Mouse (Mus musculus): ENCODE data around the gene CK137956.

The CK137956 gene

GRCm38 (mm10) chr4:127970901-127971868 lies at the start of gene CK137956:
CK137956 (minus strand) TSS chr4:127970951.
- DNase-seq (ENCODE audit: low spot score) = no peak

GRCm38 (mm10) chr4:128019465-128019864 lies 48.7 kb upstream of the CK137956 start:
- DNase-seq (ENCODE audit: low spot score) = no peak

GRCm38 (mm10) chr4:128004797-128005452 lies 34.2 kb upstream of the CK137956 start:
- no peak for DNase-seq (ENCODE audit: low spot score)

- DNase-seq (ENCODE audit: low spot score) = no peak
These were observed 31.9 kb upstream of the CK137956 start for GRCm38 (mm10) chr4:128002638-128003101.

DNA sequence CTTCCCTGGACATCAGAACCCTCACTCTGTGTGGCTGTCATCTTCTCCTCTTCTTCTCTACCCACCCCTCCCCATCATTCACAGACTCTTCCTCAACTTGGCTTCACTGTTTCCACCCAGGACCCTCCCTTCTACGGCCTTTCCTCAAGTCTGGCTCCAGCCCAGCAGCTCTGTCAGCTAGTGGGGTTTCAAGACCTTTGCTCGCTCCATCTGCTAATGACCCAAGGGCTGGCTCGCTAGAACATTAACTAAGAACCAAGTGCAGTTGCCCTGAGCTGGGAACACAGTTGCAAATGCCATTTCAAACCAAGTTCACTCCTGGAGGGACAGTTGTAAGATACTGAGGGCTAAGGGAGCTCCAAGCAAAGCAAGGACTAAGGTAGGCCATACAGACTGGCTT lies 28.5 kb upstream of the CK137956 start:
- DNase-seq (ENCODE audit: low spot score) = no peak

DNA sequence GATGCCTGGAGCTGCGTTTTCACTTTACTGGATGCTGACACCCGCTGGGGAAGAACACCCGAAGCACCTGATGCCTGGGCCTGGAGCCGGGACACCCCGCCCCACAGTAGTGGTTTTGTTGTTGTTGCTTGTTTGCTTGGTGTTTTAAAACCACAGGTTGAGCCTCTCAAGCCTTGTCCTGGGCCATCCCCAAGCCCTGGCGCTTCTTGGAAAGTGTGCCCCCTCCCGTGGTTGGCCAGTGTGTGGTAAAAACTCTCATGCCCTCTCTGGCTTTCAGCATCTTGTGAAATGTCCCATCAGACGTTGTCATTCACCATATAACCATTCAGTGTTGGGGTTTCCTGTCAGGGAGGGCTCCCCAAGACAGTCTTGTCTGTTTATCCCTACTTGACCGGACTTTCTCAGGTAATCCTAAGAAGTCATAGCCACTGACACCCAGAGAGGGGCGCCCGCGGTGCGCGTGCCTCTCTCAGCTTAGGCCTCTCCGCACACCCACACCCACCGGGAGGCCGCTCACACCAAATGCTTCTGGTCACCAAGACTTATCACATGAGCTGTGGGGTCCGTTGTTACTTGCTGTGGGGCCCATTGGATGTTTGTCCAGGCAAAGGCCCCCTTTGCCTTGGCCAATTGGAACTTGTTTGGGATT lies 18.7 kb upstream of the CK137956 start:
- no peak for DNase-seq (ENCODE audit: low spot score)

GRCm38 (mm10) chr4:127988526-127989180 lies 17.9 kb upstream of the CK137956 start:
- no peak for DNase-seq (ENCODE audit: low spot score)

DNA sequence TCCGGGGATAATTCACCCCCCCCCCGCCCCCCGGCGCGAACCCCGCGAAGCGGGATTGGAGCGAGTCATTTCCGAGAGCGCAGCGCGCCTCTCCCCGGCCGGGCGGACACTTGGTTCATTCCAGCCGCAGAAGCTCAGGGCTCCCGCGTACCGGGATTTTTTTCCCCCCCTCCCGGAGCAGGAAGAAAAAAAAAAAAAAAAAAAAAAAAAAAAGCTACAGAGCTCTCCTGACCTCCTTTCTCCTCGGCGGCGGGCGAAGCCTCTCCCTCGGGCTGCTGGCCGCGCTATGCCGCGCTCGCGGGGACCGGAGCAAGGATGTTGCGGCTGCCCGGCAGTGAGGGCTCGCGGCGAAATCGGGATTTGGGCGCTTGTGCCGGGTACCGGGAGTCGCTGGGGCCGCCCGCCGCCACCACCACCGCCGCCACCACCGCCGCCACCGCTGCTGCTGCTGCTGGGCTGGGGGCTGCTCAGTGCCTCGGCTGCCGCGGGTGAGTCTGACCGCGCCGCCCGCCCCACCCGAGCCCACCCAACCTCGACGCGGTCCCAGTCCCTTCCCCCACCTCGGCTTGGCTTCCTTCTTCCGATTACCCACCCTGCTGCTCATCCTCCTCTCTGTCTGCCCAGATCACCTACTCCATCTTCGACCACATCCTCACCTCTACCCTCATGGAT lies 17.2 kb upstream of the CK137956 start, which contains the start of gene Csmd2:
Gene Csmd2, plus strand, starts transcription at position 74 of the 672 bp plus-strand sequence.
- no peak for DNase-seq (ENCODE audit: low spot score)

GRCm38 (mm10) chr4:127987270-127987669 lies 16.5 kb upstream of the CK137956 start:
- no peak for DNase-seq (ENCODE audit: low spot score)

DNA sequence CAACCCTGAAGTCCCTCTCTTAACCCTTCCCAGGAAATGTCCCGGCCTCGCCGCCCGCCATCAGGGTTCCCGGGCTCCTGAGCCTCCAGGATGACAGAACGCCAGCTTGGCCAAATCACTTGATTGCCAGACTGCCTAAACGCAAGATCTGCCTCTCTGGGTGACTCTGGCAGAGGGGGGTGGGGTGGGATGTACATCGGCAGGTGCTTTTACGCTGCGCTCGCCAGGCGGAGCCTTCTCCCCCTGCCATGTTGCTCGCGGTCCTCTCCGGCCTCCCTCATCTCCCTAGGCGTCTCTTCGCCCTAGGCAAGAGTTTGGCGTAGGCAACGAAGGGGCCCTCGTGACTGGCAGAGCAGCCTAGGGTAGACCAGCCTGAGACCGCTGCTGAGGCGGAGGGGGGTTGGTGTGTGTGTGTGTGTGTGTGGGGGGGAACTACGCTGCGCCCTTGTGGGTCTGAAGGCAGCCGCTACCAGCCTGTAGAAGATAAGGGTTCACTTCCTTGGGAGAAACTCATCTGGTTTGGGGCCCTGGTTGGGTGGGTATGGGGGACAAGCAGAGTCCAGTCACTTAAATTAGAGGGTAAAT lies 15.8 kb upstream of the CK137956 start:
- DNase-seq (ENCODE audit: low spot score) = no peak

DNA sequence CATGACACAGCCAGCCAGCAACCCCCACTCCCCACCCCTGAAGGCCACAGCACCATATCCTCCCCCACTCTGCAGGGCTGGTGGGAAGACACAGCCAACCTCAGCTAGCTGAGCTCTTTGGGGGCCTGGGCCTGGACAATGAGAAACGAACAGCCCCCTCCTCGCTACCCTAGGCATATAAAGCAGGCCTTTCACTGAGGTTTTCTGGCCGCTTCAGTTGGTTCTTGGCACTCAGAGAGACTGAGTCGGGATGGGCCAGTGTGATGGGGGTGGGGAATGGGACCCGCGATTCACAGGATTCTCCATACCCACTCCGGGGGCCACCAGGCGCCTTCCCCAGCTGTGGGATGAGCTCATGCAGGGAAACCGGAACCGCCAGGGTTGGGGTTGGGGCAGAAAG lies 15.1 kb upstream of the CK137956 start:
- DNase-seq (ENCODE audit: low spot score) = no peak

GRCm38 (mm10) chr4:127984426-127984825 lies 13.7 kb upstream of the CK137956 start:
- DNase-seq (ENCODE audit: low spot score) = no peak

DNA sequence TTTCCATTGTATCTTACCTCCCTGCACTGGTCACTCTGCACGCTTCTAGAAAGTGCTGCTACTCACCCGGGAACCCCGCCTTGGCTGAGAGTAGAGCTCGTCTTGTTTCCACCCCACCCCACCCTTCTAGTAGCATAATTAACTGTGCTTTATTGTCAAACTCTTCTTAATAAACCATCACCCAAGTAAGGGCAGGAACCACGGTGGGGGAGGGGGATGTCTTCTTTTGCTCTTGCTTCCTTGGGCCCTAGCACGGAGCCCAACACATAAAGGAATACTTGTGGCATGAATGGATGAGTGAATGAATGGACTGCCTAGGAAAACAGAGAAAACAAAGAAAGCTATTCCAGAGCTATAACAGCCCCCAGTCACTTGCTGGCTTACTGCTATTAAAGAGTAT lies 10.4 kb upstream of the CK137956 start:
- no peak for DNase-seq (ENCODE audit: low spot score)

DNA sequence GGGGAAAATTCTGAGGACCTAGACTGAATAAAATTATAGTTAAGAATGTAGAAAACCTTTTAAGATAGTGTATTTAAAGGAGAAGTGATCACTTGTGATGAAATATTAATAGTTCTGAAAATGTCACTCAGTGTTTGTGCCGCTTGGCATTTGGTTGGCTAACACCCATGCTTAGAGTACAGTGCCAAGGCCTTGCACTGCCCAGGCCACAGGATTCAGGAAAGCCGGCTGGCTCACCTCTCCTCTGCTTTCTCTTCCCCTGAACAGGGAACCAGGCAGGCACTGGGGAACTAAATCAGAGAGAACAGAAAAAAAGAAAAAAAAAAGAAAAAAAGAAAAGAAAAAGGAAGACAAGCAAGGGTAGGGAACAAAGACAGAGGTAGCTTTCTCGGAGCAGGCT lies 2.2 kb upstream of the CK137956 start:
- DNase-seq (ENCODE audit: low spot score) = no peak

GRCm38 (mm10) chr4:127970018-127970421 lies 731 bp downstream of the CK137956 start:
- DNase-seq (ENCODE audit: low spot score) = no peak

DNA sequence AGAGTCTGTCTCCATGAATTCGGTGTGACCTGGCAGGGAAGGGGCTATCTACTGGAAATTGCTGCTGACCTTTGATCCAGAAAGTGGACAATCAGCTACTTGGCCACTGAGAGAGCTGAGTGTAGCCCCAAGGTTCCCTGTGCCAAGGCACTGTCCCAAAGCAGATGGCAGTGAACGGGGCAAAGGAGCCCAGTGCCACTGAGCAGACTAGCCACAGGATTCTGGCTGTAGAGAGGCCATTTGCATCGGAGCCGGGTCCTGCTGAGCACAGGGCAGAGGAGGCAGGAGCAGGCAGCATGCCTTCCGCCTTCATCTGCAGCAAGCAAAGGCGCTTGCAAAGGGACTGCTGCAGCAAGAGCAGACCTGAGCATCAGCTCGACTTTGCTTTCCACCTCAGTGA lies 1.6 kb downstream of the CK137956 start:
- DNase-seq (ENCODE audit: low spot score) = no peak

DNA sequence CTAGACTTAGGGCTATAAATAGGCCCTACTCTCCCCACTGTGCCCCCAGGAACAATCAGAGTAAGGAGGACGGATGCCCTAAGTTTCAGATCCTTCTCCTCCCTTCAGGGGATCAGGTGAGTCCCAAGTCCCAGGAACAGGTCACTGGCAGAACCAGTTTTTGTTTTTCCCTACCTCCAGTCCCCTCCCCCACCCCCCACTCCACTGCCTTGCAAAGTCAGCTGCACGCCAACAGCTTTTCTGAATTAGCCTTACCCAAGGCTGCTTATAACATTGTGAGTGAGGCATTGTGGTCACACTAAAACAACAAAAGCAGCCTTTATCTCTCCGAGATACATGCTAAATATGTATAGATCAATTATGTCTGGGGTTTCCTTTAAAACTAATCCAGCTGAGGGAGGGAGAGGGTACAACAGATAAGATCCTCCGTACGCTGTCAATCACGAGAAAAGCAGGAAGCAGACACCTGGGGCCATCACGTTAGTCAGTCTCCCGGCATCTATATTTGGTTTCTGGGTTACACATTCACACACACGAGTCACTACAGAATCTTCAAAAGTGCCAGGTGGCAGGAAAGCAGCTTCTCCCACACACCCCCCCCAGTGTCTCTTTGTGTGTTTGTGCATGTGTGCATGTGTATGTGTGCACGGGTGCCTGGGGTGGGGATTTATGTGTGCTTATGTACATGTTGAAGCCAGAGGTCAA lies 17.6 kb downstream of the CK137956 start:
- no peak for DNase-seq (ENCODE audit: low spot score)

DNA sequence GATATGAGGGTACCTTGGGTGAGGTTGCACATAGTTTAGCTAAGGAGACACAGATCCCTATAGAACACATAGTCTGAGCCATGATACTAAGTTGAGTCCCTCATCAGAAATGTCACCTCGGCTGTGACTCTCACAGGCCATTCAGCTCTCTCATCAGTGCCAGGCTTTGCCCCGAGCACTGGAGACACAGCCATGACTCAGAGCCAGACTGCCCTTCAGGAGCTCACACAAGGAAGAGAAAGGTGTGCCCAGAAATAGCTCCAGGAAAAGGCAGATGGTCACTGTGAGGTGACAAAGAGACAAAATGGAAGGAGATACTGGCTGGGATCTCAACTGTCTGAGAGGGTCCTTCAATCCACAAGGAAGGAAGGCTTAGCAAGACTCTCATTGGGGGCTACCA lies 23.1 kb downstream of the CK137956 start:
- no peak for DNase-seq (ENCODE audit: low spot score)

- no peak for DNase-seq (ENCODE audit: low spot score)
These were observed 33.3 kb downstream of the CK137956 start for GRCm38 (mm10) chr4:127937474-127937873.

DNA sequence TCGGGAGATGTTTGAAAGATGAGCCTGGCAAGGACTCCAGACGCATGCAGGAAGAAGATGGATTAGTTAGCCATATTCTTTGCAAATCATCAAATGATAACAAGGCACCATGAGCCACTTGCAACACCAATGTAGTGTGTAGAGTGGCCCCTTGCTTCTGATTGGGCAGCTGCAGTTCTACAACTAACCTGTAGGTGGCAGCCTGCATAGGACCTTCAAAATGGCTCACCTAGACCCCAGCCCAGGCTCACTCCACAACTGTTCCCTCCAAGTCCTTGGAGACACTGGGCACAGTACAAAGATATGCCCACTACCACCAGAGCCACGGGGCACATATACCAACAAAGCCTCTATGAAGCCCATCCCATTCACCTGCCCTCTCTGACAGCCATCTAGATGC lies 35.4 kb downstream of the CK137956 start:
- DNase-seq (ENCODE audit: low spot score) = no peak
